Mouse (Mus musculus): ENCODE measurements around the gene Tgm5. TPM values are rescaled to one million over a fixed set of nuclear protein-coding genes. Genes with fewer than 3 reads are reported as not detected.
"Not testable (repeated sequence)": the region's sequence is repeated elsewhere in the genome, so short reads cannot be mapped to it uniquely, and the experiment has no call there.

Gene Tgm5
- polyA plus RNA-seq (2016; fragmentation: Nextera tagmentation; extraction: Ambion mirVana), result not detected in 2 replicates

DNA sequence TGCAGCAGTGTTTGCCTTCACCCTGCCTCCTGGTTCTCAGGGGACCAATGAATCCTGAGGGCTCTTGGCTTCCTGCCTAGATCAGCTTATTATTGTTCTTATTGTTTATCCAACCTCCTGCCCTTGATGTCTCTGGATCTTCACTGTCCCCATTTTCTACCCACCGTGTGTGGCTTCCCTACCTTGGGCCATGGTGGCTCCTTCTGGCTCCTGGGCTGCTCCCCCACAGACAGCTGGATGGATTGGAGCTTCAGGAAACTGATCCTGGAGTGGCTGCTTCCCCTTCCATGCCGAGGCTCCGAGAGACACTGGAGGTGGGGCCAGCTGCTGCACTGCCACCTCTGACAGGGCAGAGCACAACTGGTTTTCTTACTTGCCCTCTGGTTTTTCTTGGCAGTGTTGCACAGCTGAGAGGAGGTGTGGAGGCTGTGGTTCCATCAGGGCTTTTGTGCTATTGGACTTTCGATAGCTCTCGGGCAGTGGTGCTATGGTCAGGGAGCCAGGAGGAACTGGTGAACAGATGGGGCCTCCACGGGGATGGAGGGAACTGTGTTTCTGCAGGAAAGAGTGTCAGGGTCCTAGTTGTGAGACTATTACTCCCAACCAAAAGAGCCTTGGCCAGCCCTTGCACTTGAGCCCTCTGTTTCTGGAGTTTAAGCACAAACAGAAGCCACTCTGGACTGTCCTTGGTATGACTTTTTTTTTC lies at the start of gene Tgm5:
Tgm5 (minus strand) TSS at position 362 of the 706 bp plus-strand sequence.
- WGBS, result 54% methylated on average over 6 of the region's 6 CpGs
- Histone ChIP-seq H3K9me3 (no peaks in the 10 kb centered on the region), H3K27ac (replicated peaks) (no peak within 1 kb of the TSS), H3K27me3 (no peaks in the 10 kb centered on the region), H3K4me3 (no peak within 1 kb of the TSS), H3K4me1 (no peaks in the 10 kb centered on the region), H3K36me3 (no peaks in the 10 kb centered on the region), H3K9ac (replicated peaks) (no peak within 1 kb of the TSS), H3K4me2 (replicated peaks) (no peak within 1 kb of the TSS)
- no peak for ATAC-seq (ENCODE audit: low FRiP score, low read depth)

GRCm38 (mm10) chr2:121132822-121133221 lies 47.2 kb upstream of the Tgm5 start:
- Histone ChIP-seq H3K36me3 (peaks cover 5% of the 10 kb centered on the region; the same call in 1 of the 2 replicates), H3K9ac (replicated peaks) (no peak overlapping the region), H3K4me1 (no peaks in the 10 kb centered on the region), H3K4me3 (no peak overlapping the region), H3K27ac (replicated peaks) (no peak overlapping the region), H3K9me3 (no peaks in the 10 kb centered on the region), H3K4me2 (replicated peaks) (no peak overlapping the region), H3K27me3 (no peaks in the 10 kb centered on the region)
- ATAC-seq (ENCODE audit: low FRiP score, low read depth), result no peak
- WGBS, result 72% methylated on average over 1 of the region's 1 CpGs

GRCm38 (mm10) chr2:121128865-121129620 lies 43.4 kb upstream of the Tgm5 start:
- WGBS, result 77% methylated on average over 9 of the region's 9 CpGs

DNA sequence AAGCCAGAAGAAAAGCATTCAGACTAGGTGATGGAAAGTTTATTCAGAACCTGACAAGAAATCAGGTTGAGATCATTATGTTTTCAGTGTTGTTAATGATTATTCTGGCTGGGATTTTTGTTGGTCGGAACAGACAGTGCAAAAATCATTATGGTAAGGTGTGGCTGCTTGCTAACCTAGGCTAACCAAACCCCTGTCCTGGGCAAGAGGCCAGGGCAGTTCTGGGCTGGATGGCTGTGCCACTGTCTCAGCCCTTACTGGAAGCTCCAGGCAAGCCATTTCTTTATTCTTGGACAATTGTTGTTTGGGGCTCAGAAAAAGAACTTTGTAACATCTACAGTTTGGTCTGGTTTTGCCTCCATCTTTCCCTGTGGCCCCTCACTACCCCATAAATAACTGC lies 41.9 kb upstream of the Tgm5 start:
- ATAC-seq (ENCODE audit: low FRiP score, low read depth), result no peak
- Histone ChIP-seq H3K9me3 (no peaks in the 10 kb centered on the region), H3K4me3 (no peak overlapping the region), H3K4me1 (no peaks in the 10 kb centered on the region), H3K9ac (replicated peaks) (no peak overlapping the region), H3K27ac (replicated peaks) (no peak overlapping the region), H3K36me3 (no peaks in the 10 kb centered on the region), H3K27me3 (no peaks in the 10 kb centered on the region), H3K4me2 (replicated peaks) (no peak overlapping the region)
- WGBS, result 80% methylated on average over 1 of the region's 1 CpGs

More at GRCm38 (mm10) chr2:121128865-121129620, 43.4 kb upstream of the Tgm5 start:
- H3K4me2 ChIP-seq (replicated peaks), result no peak overlapping the region
- no peak overlapping the region for H3K9ac ChIP-seq (replicated peaks)
- no peaks in the 10 kb centered on the region for H3K36me3 ChIP-seq
- ATAC-seq (ENCODE audit: low FRiP score, low read depth), result no peak
- no peak overlapping the region for H3K4me3 ChIP-seq
- H3K4me1 ChIP-seq, result no peaks in the 10 kb centered on the region
- H3K27me3 ChIP-seq, result no peaks in the 10 kb centered on the region
- no peak overlapping the region for H3K27ac ChIP-seq (replicated peaks)
- H3K9me3 ChIP-seq, result no peaks in the 10 kb centered on the region

DNA sequence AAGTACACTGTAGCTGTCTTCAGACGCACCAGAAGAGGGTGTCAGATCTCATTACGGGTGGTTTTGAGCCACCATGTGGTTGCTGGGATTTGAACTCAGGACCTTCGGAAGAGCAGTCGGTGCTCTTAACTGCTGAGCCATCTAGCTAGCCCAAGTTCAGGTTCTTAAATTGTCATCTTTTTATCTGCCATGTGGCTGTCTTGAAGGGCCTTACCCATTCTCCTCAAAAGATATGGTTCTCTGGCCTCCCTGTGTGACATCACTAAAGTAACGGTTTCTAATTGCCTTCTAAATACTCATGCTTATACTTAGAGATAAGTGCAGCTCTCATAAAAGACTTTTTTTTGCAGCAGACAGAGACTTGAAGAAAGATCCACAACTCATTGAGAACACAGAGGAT lies 40.7 kb upstream of the Tgm5 start:
- not testable (repeated sequence) for H3K27me3 ChIP-seq; H3K27ac ChIP-seq (replicated peaks); H3K4me3 ChIP-seq; H3K4me2 ChIP-seq (replicated peaks); H3K4me1 ChIP-seq; H3K9me3 ChIP-seq; H3K9ac ChIP-seq (replicated peaks); H3K36me3 ChIP-seq; ATAC-seq (ENCODE audit: low FRiP score, low read depth)
- 96% methylated on average over 5 of the region's 5 CpGs for WGBS

- no peak for ATAC-seq (ENCODE audit: low FRiP score, low read depth)
- Histone ChIP-seq H3K4me3 (no peak overlapping the region), H3K4me2 (replicated peaks) (no peak overlapping the region), H3K27me3 (no peaks in the 10 kb centered on the region; the same call in 1 of the 2 replicates), H3K36me3 (no peaks in the 10 kb centered on the region), H3K27ac (replicated peaks) (no peak overlapping the region), H3K9me3 (no peaks in the 10 kb centered on the region), H3K4me1 (no peaks in the 10 kb centered on the region), H3K9ac (replicated peaks) (no peak overlapping the region)
- WGBS, result 87% methylated on average over 3 of the region's 3 CpGs
Observed at GRCm38 (mm10) chr2:121119260-121119659, 33.6 kb upstream of the Tgm5 start.

GRCm38 (mm10) chr2:121115418-121115817 lies 29.8 kb upstream of the Tgm5 start:
- 88% methylated on average over 2 of the region's 2 CpGs for WGBS
- Histone ChIP-seq H3K27me3 (no peaks in the 10 kb centered on the region; the same call in 1 of the 2 replicates), H3K9me3 (no peaks in the 10 kb centered on the region), H3K36me3 (no peaks in the 10 kb centered on the region), H3K4me3 (no peak overlapping the region), H3K4me2 (replicated peaks) (no peak overlapping the region), H3K4me1 (no peaks in the 10 kb centered on the region), H3K27ac (replicated peaks) (no peak overlapping the region), H3K9ac (replicated peaks) (no peak overlapping the region)
- no peak for ATAC-seq (ENCODE audit: low FRiP score, low read depth)

DNA sequence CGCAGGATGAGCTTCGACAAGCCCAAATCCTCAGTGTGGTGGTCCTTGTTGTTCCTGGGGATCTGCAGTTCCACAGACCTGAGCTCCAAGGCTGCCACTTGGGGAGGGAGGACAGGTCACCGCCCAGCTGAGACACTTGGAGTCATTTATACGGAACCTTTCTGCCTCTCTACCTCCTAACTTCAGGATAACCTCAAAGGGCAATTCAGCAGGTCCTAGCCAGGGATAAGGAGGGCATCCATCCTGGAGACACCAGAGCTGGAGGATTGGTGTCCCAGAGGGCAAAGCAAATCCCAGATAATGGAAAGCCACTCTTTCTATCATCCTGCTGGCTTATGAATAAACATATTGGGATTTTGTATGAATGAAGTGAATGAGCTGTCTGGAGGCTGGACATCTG lies 24.1 kb upstream of the Tgm5 start, which contains the start of gene Tgm7:
Tgm7 (minus strand) TSS at position 101 of the 400 bp plus-strand sequence.
- WGBS, result 85% methylated on average over 4 of the region's 4 CpGs
- Histone ChIP-seq H3K4me2 (replicated peaks) (no peak within 1 kb of the TSS), H3K27me3 (no peaks in the 10 kb centered on the region), H3K36me3 (no peaks in the 10 kb centered on the region), H3K4me3 (no peak within 1 kb of the TSS), H3K27ac (replicated peaks) (no peak within 1 kb of the TSS), H3K4me1 (no peaks in the 10 kb centered on the region), H3K9ac (replicated peaks) (no peak within 1 kb of the TSS), H3K9me3 (no peaks in the 10 kb centered on the region)
- no peak for ATAC-seq (ENCODE audit: low FRiP score, low read depth)

DNA sequence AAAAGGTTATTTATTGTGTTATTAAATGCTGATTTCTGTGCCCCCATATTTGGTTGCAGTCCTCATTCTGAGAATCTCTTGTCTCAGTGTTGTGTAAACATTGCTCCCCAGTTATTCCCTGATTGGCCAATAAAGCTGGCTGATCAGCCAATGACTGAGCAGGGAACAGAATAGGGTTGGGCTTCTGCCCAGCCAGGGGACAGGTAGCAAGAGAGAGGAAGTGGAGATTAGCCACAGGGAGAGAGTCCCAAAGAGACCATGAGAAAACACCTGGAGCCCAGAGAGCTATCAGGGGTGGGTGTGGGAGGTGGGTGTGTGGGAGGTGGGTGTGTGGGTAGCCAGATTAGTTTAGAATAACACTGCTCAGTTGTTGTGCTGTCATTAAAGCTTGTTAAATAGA lies 20.3 kb upstream of the Tgm5 start:
- Histone ChIP-seq H3K9me3 (no peaks in the 10 kb centered on the region), H3K9ac (replicated peaks) (no peak overlapping the region), H3K36me3 (no peaks in the 10 kb centered on the region), H3K4me3 (no peak overlapping the region), H3K4me2 (replicated peaks) (no peak overlapping the region), H3K27ac (replicated peaks) (no peak overlapping the region), H3K27me3 (no peaks in the 10 kb centered on the region), H3K4me1 (no peaks in the 10 kb centered on the region)
- ATAC-seq (ENCODE audit: low FRiP score, low read depth), result no peak

- H3K4me2 ChIP-seq (replicated peaks), result no peak overlapping the region
- no peak overlapping the region for H3K9ac ChIP-seq (replicated peaks)
- no peak overlapping the region for H3K4me3 ChIP-seq
- ATAC-seq (ENCODE audit: low FRiP score, low read depth), result no peak
- no peaks in the 10 kb centered on the region for H3K9me3 ChIP-seq
- no peak overlapping the region for H3K27ac ChIP-seq (replicated peaks)
- H3K4me1 ChIP-seq, result no peaks in the 10 kb centered on the region
- WGBS, result 29% methylated on average over 9 of the region's 9 CpGs
- no peaks in the 10 kb centered on the region for H3K27me3 ChIP-seq
- H3K36me3 ChIP-seq, result no peaks in the 10 kb centered on the region
Observed at GRCm38 (mm10) chr2:121102051-121102450, 16.4 kb upstream of the Tgm5 start.

GRCm38 (mm10) chr2:121089751-121090150 lies 4.1 kb upstream of the Tgm5 start:
- no peak overlapping the region for H3K9ac ChIP-seq (replicated peaks)
- H3K27me3 ChIP-seq, result no peaks in the 10 kb centered on the region; the same call in 1 of the 2 replicates
- H3K4me1 ChIP-seq, result no peaks in the 10 kb centered on the region
- ATAC-seq (ENCODE audit: low FRiP score, low read depth), result no peak
- no peak overlapping the region for H3K27ac ChIP-seq (replicated peaks)
- H3K9me3 ChIP-seq, result no peaks in the 10 kb centered on the region
- no peaks in the 10 kb centered on the region for H3K36me3 ChIP-seq
- H3K4me3 ChIP-seq, result no peak overlapping the region
- no peak overlapping the region for H3K4me2 ChIP-seq (replicated peaks)
- 75% methylated on average over 4 of the region's 4 CpGs for WGBS

GRCm38 (mm10) chr2:121088507-121088906 lies 2.9 kb upstream of the Tgm5 start:
- no peak for ATAC-seq (ENCODE audit: low FRiP score, low read depth)

More at GRCm38 (mm10) chr2:121088507-121088906, 2.9 kb upstream of the Tgm5 start:
- 91% methylated on average over 3 of the region's 3 CpGs for WGBS
- Histone ChIP-seq H3K9ac (replicated peaks) (no peak overlapping the region), H3K27me3 (no peaks in the 10 kb centered on the region; the same call in 1 of the 2 replicates), H3K9me3 (no peaks in the 10 kb centered on the region), H3K4me2 (replicated peaks) (no peak overlapping the region), H3K4me1 (no peaks in the 10 kb centered on the region), H3K36me3 (no peaks in the 10 kb centered on the region), H3K4me3 (no peak overlapping the region), H3K27ac (replicated peaks) (no peak overlapping the region)

Measured in midbrain, embryonic 12.5 days (tissue).